11 mouse cellular contexts compared by ENCODE assay signal in genomic region chr9:57866530-57866929, GRCm38 (mm10). TPM values are rescaled to one million over a fixed set of nuclear protein-coding genes. Genes with fewer than 3 reads are reported as not detected.
DNase-seq lines count a peak whose midpoint lies in the region; ATAC-seq lines count a peak whose summit lies in the region.
"Had no signal": no experiment of that assay in that cellular context is flagged by ENCODE, and none has a peak within 500 bp of the region (broad histone marks: within the 10 kb centered on the region; RNA-seq: fewer than 3 reads in every experiment).

No protein-coding gene starts in this region.

- peak; percentile 60 to 64 for DNase-seq in right cerebral cortex, adult 2 months (ENCODE audit: low spot score in 2 of 2)
- DNase-seq in right cerebral cortex, postnatal 10 days (ENCODE audit: low spot score in 2 of 2), result no peak
- DNase-seq in induced T-regulatory cell, adult 2 months (ENCODE audit: low read depth), result peak; percentile 71
- DNase-seq in naive thymus-derived CD4-positive, alpha-beta T cell, adult 2 months (ENCODE audit: low read depth), result peak; percentile 59
- peak; percentile 48 for DNase-seq in thymus, postnatal 4 days
- DNase-seq in kidney, adult 18-20 months, result no peak
- DNase-seq: cerebellum, adult 11 months; heart, postnatal 36 days; kidney, postnatal 25 days had no signal

- ATAC-seq in megakaryocyte progenitor cell, adult 5-6 weeks (replicated peaks; ENCODE audit: poor library complexity), result no peak
- ATAC-seq: forebrain, postnatal 0 days had no signal

RNA-seq across cellular contexts. Expression of gene Arid3b, which starts 29.9 kb away (rescaled TPM):
- total RNA-seq in megakaryocyte progenitor cell, adult 5-6 weeks (2015), result 2.4 and 3.8 TPM in 2 replicates
- 0.87 and 0.98 TPM in 2 replicates for total RNA-seq in megakaryocyte progenitor cell, adult 5-6 weeks (2017)

RNA-seq across cellular contexts. Expression of gene Ubl7, which starts 44.2 kb away (rescaled TPM):
- total RNA-seq in megakaryocyte progenitor cell, adult 5-6 weeks (2015), result 72.7 and 78.4 TPM in 2 replicates
- total RNA-seq in megakaryocyte progenitor cell, adult 5-6 weeks (2017), result 14.2 and 16.1 TPM in 2 replicates

Comparison
In these comparisons a context has a peak if more than half of its experiments do, and no peak if none do; other contexts are left out.
1. DNase-seq: peak in right cerebral cortex, adult 2 months (2 of 2), induced T-regulatory cell, adult 2 months (single experiment), naive thymus-derived CD4-positive, alpha-beta T cell, adult 2 months (single experiment) and thymus, postnatal 4 days (single experiment); none in right cerebral cortex, postnatal 10 days (0 of 2) and kidney, adult 18-20 months (single experiment).